Mouse (Mus musculus) kidney, adult 10 weeks (tissue): ENCODE measurements around the gene H2-Aa. TPM values are rescaled to one million over a fixed set of nuclear protein-coding genes. Genes with fewer than 3 reads are reported as not detected.

ENCODE experiments used
- polyA plus RNA-seq: library from polyadenylated mRNA; stranded (reverse); fragments of 350-450 nt; fragmentation: Illumina TruSeq; extraction: RNeasy Lipid Tissue Mini Kit (QIAGEN cat#74804); gene quantifications from one replicate; pipeline ENCODE4 v1.2.3, GENCODE M21; 2014; ENCODE audit warnings: low read depth, low replicate concordance

The H2-Aa gene
- 51.8 TPM for polyA plus RNA-seq

DNA sequence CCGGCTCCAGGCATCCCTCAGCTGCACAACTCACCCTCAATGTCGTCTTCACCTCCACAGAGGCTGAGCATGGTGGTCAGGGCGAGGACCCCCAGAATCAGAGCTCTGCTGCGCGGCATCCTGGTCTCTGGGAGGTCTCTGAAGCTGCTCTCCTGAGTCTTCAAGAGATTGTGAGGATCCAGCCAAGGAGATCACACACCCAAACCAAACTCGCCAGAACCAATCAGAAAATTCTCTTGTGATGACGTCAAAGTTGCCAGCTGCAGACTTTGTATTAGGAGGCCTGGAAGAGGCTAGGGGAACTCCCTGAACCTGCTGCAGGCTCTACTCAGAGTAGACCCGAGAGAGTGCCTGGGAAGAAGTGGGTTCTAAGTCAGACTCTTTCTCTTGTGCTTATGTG is at the start of gene H2-Aa:
Gene H2-Aa (minus strand): TSS at position 176 of the 400 bp plus-strand sequence.

GRCm38 (mm10) chr17:34325436-34325835 is 37.8 kb upstream of the H2-Aa start, which contains the start of gene H2-Eb2:
TSS of gene H2-Eb2 (plus strand) at chr17:34325665.

DNA sequence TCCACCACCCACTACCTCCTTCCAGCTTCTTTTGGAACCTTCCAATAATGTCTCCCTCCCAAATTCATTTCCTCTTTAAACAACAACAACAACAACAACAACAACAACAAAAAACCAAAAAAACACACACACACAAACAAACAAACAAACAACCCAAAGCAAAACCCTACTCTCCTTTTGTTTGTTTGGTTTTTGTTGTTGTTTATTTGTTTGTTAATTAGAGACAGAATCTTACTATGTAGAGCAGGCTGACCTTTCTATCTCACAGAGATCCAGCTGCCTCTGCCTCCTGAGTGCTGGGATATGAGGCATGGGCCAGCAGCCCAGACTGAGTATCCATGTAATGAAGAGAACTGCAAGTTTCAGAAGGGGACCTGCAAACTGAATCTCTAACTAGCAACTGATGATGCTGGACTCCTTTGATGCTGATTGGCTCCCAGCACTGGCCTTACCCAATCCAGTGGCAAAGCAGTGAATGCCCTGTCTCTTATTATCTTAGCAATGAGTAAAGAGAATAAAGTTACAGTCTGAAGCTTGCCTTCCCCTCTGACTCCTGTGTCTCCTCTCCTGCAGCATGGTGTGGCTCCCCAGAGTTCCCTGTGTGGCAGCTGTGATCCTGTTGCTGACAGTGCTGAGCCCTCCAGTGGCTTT is 17.9 kb upstream of the H2-Aa start, which contains the start of gene H2-Eb1:
Gene H2-Eb1 (plus strand): TSS at position 488 of the 651 bp plus-strand sequence.

DNA sequence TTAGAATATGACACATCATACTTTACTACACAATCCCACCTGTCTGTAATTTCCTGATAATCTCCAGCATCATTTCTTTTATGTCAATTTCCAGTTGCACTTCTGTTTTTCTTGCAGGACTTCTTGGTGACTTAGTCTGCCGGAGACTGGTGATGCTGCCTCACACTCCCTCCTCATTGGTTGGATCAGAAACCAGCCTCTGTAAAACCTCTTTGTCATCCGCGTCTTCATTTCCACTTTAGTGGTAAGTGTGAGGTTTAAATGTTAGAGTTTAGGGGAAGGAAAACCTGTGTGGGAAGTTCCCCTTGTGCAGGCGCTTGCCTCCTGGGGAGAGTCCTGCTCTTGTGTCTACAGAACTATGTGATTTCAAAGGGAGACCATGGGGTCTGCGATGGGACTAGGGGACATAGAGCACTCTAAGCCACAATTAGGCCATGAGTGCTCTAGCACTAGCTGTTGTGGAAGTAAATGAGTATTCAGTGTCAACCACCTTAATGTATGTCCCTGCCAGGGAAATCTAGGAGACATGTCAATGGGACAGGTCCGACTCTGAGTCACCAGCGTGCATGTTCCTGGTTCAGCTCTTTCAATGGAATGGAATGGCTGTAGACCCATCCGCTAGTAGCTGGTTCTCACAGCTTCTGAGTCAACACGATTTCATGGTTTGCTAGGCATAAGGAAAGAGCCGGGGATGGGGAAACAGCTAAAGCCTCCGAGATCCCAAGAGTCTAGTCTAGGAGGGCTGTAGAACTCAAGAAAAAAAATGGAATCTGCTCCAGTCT is 29.8 kb downstream of the H2-Aa start, which contains the start of gene H2-Ab1:
Gene H2-Ab1 (plus strand): TSS at position 96 of the 782 bp plus-strand sequence.

DNA sequence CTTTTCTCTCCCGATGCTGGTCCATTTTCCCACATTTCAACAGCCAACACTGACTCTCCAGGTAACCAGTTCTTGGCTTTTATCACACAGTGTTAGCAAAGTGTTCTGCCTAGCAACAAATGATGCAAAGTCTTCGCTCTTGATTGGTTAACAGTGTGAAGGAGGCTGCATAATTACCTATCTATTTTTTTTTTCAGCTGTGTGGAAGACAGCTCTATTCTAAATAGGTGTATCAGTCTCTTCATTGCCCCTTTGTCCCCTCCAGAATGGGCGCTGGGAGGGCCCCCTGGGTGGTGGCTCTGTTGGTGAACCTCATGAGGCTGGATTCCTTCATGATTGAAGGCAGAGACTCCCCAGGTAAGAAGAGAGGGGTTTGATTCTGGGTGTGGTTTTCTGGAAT is 48.9 kb downstream of the H2-Aa start, which contains the start of gene H2-Ob:
Gene H2-Ob (plus strand): TSS at position 198 of the 400 bp plus-strand sequence.

Other genes with a start within 250 kb of the H2-Aa start
- gene Col11a2, start 248.4 kb downstream of the H2-Aa start, polyA plus RNA-seq, result not detected
- not detected for gene H2-Oa, start 195.5 kb downstream of the H2-Aa start, polyA plus RNA-seq
- gene H2-DMa, start 168.3 kb downstream of the H2-Aa start, polyA plus RNA-seq, result not detected
- 167 TPM for gene Brd2, start 165.2 kb downstream of the H2-Aa start, polyA plus RNA-seq
- gene H2-DMb2, start 144.5 kb downstream of the H2-Aa start, polyA plus RNA-seq, result 0.44 TPM
- 7.9 TPM for gene H2-DMb1, start 134.8 kb downstream of the H2-Aa start, polyA plus RNA-seq
- 1.2 TPM for gene Tap1, start 100.3 kb downstream of the H2-Aa start, polyA plus RNA-seq
- not detected for gene Psmb9, start 100.1 kb downstream of the H2-Aa start, polyA plus RNA-seq
- gene Psmb8, start 90.1 kb downstream of the H2-Aa start, polyA plus RNA-seq, result 0.73 TPM
- not detected for gene Tap2, start 84.3 kb downstream of the H2-Aa start, polyA plus RNA-seq
- 1.1 TPM for gene H2-Ob, start 48.9 kb downstream of the H2-Aa start, polyA plus RNA-seq
- gene H2-Ab1, start 30.1 kb downstream of the H2-Aa start, polyA plus RNA-seq, result 18.3 TPM
- gene H2-Eb1, start 18.0 kb upstream of the H2-Aa start, polyA plus RNA-seq, result 2.6 TPM
- gene H2-Eb2, start 37.8 kb upstream of the H2-Aa start, polyA plus RNA-seq, result not detected
- not detected for gene Btnl2, start 67.0 kb upstream of the H2-Aa start, polyA plus RNA-seq
- gene Btnl1, start 89.3 kb upstream of the H2-Aa start, polyA plus RNA-seq, result not detected
- gene BC051142, start 111.0 kb upstream of the H2-Aa start, polyA plus RNA-seq, result 1.9 TPM
- not detected for gene Btnl4, start 189.5 kb upstream of the H2-Aa start, polyA plus RNA-seq
- not detected for gene Btnl6, start 229.5 kb upstream of the H2-Aa start, polyA plus RNA-seq